Mouse (Mus musculus) liver, postnatal 0 days (tissue): ENCODE measurements around the gene Fscn3.

Experiments
- CTCF ChIP-seq: sonication (generic); IDR thresholded peaks from 2 replicates; pipeline ENCODE4 v1.5.1; 2016; ENCODE audit warnings: antibody characterized with exemption, low read depth
- EP300 ChIP-seq: IDR thresholded peaks from 2 replicates; pipeline ENCODE4 v1.6.1; 2016; ENCODE audit warnings: antibody characterized with exemption, low read depth, mild to moderate bottlenecking

DNA sequence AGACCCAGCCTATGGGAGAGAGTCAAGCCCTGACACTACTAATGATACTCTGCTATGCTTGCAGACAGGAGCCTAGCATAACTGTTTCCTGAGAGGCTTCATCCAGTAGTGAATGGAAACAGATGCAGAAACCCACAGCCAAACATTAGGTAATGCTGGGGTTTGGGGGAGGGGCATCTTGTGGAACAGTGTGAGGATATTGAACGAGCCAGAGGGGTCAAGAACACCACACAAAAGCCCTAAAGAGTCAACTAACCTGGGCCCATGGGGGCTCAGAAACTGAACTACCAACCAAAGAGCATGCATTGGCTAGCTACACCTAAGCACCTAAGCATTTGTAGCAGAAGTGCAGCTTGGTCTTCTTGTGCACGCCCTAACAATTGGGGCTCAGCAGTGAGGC, 16.4 kb upstream of the Fscn3 start:
- TF ChIP-seq CTCF (no peak), EP300 (no peak)
